Mouse (Mus musculus): ENCODE results near the gene Pecam1.
A peak's percentile ranks its signal among the peaks of the same experiment; 100 is the strongest.
"Not testable (repeated sequence)": the region's sequence is repeated elsewhere in the genome, so short reads cannot be mapped to it uniquely, and the experiment has no call there.

The Pecam1 gene

DNA sequence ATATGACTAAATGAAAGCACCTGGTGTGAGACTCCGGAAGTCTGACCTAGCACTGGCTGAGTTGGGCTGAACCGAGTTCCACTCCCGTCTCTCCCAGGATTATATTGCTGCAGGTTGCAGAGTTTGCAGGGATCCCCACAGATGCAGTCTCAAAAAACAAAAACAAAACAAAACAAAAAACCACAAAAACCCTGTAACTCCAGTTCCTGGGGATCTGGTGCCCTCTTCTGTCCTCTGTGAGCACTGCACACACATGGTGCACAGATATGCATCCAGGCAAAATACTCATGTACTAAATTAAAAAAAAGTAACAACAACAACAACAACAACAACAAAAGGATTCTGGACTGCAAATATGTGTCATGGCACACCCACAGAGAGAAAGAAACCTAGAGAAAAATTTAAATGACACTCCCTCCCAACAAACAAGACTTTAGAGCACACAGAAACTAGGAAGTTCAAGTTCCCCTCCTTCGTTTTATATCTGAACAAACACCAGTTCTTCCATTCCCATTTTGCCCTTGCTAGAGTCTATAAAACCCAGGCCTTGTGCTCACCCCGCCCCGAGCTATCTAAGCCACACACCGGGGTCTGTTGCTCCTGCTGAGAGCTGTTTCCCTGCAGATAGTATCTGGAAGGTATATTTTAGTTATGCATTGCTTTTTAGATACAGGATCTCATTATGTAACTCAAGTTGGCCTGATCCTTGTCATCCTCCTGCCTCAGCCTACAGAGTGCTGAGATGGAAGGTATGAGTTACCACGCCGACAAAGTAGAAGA lies 20.0 kb upstream of the Pecam1 start:
- DNase-seq (ENCODE audit: low spot score) = peak; percentile 48

DNA sequence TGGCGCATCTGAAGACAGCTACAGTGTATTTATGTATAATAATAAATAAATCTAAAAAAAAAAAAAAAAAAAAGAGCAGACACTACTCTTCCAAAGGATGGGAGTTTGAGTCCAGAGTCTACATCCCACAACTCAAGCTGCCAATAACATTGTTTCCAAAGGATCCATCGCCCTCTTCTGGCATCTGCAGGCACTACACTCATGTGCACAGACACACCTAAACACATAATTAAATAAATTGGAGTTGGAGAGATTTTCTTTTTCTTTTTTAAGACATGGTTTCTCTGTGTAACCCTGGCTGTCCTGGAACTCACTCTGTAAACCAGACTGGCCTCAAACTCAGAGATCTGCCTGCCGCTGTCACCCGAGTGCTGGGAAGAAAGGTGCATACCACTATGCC lies 17.1 kb upstream of the Pecam1 start:
- DNase-seq (ENCODE audit: low spot score) = no peak

DNA sequence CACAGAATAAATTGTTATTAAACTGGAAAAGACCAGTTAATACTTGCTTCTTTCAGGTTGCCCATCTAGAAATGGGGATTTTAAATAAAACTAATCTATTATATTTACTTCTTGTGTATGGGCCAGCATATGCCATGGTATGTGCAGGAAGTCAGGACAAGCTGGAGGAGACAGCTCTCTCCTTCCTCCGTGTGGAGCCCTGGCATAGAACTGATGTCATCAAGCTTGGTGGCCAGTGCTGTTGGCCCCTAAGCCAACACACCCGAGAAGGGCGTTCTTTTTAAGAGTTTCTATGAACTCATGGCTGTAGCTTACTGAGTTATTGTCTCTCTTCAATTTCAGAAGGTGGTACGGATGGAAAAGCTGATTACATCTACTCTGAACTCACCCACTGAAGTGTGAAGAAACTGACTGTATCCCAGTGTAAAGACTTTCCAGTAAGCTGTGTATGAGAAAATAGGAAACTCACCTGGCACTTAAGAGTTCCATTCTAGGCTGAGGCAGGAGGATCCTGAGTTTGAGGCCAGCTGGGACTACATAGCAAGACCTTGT lies 16.3 kb upstream of the Pecam1 start:
- DNase-seq (ENCODE audit: low spot score) = no peak

DNA sequence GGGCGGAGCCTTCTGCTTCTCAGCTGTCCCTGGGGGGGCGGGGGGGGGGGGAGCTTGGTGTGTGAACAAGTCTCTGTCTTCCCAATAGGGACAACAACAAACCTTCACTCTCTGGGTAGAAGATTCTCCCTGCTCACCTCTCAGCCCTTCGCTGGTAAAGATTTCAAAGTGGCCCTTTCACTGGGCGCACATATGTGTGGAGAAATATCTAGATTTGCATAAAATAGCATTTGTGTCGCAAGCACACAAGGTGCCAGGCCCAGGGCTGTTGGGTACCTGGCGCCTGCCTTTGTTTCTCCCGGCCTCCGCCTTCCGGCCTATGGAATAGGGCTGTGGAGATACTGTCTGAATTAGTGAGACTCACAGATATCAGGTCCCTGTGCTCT lies 12.4 kb upstream of the Pecam1 start:
- no peak for DNase-seq (ENCODE audit: low spot score)

DNA sequence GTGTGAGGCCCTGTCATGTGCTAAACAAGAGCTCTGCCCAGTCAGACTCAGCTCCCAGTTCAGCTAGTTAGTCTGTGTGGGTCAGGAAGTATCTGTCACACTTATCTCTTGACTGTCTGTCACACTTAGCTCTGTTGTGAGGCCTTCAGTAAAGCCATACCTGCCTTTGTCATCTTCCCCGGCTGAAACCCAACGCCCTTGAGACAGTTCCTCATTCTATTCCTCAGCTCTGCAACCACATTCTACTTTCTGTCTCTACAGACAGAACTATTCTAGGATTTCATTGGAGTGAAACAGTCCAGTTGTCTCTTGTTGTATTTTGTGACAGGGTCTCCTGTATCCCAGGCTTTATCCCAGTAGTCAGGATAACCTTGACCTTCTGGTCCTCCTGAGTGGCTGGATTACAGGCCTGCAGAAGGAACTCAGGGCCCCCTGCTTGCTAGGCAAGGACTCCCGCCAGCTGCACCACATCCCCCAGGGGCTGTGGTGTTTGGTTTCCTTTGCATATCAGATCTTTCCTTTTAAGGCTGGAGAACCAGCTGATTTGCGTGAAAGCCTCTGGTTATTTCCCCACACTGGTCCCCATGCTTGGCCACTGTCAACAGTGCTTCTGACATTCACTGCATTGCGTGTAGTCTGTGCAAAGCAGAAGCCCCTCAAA lies 11.8 kb upstream of the Pecam1 start:
- peak; percentile 55 for DNase-seq (ENCODE audit: low spot score)

DNA sequence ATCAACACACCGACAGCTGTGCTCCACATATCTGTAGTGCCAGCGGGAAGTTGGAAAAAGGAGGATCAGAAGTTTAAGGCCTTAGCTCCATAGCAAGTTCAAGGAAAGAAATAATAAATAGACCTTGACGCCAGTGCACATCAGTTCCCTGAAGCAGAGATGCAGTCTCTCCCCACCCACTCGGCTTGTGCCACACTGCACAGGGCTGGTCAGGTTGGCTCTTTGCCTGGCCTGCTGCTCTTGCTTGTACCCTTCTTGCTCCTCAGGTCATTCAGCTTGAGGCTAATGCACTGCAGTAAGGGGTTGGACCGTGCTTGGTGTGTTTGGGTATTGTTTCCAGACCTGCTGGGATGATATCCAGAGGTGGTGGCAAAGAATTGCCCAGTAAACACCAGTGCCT lies 10.1 kb upstream of the Pecam1 start:
- DNase-seq (ENCODE audit: low spot score) = no peak

DNA sequence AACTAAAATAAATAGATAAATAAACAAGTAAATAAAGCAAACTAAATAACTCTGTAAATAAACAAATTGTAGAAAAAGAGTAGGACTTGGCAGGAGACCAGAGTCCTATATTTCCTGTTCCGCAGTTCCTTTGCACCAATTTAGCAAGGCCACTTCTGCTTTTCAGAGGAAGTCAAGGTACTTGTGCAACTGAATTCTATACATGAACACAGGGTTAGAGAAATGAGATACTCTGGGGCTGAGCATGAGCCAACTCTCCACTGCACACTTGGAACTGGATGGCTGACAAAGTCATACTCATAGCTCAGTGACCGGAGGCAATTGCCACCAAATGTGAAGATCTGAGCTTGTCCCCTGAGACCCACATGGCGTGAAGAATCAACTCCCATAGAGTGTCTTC lies 8.6 kb upstream of the Pecam1 start:
- DNase-seq (ENCODE audit: low spot score) = no peak

DNA sequence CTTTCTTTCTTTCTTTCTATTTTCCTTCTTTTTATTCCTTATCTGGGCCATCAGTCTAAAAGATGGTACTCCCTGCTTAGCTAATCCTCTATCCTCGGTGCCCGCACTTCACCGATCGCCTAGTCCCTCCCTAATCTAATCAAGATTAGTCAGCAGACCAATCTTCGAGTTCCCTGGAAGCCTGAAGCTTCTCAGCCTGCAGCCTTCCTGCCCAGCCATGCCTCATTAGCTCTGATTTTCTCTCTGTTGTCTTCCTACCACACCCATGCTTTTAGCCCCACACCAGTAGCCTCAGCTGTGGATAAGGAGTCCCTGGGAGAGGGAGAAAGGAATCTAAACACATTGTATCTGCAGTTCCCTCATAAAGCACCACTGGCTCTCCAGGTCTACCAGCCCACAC lies 5.2 kb upstream of the Pecam1 start:
- no peak for DNase-seq (ENCODE audit: low spot score)

DNA sequence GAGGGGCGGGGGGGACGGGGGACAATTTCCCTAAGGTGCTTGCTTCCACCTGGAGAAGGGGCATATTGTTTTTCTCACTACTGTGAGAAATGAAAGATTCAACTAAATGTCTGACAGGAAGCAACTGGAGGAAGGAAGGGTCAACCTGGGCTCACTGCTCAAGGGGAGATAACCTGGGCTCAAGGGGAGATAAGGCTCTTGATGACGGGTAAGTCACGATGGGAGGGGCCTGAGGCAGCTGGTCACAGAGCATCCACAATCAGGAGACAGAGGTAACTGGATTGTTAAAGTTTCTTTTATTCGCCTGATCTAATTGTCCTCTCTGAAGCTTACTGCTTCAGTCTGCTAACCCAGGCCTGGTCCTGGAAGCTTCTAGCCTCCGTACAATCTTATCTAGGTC lies 2.9 kb upstream of the Pecam1 start:
- DNase-seq (ENCODE audit: low spot score) = no peak

DNA sequence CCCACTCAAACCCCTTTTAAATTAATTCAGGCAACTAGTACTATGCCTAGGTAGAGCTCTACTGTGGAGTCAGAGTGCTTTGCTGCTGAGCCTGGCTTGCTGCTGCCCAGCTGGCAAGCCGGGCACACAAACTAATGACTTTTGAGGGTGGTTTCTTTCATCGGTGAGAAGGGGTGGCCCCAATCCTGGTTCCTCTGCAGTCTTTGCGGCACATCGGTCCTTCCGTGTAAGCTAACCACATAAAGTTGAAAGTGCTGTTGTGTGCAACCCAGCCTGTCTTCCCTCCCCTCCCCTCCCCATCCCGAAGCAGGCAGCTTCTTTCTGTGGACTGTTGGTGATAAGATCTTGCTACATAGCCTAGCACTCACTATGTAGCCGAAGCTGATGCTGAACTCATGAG lies 1.7 kb upstream of the Pecam1 start:
- no peak for DNase-seq (ENCODE audit: low spot score)

DNA sequence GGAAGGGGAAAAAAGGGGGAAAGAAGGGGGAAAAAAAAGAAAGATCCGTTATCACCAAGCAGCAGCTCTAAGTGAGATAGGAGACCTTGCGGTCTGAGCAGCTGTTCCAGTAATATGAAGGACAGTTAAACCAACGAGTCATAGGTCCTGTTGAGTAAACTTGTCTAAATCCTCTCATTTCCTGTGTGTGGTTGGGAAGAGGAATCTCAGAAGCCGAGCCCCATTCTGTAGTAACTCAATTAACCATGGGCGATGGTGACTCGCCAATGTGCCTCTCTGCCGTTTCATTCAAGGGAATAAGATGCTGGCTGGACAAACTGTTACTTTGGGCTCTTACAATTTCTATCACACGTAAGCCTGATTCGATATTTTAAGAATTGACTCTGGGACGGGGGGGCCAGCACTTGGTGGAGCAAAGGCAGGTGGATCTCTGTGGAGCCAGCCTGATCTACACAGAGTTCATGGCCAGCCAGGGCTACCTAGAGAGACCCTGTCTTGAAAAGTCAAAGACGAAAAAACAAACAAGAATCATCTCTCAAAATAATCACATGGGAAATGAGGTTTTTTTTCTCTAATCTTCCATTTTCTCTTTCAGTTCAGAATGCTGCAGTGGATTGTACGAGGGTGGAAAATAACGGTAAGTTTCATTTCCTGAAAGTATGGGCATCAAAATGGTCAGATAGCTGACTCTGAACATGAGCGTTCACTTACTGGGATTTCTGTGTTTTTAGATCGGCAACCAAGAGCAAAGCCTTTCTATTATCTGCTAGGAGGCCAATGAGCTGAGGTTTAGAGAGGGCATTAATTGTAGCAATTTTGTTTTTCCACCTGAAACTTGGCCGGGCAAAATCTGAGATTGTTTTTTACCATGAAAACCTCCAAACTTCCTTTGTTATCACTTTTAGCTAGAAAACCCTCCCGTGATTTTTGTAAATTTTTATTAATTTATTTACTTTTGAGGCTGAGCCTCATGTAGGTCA lies 901 bp upstream of the Pecam1 start, which contains the start of gene Milr1:
Gene Milr1, plus strand, starts transcription at position 188 of the 980 bp plus-strand sequence.
- no peak for DNase-seq (ENCODE audit: low spot score)

DNA sequence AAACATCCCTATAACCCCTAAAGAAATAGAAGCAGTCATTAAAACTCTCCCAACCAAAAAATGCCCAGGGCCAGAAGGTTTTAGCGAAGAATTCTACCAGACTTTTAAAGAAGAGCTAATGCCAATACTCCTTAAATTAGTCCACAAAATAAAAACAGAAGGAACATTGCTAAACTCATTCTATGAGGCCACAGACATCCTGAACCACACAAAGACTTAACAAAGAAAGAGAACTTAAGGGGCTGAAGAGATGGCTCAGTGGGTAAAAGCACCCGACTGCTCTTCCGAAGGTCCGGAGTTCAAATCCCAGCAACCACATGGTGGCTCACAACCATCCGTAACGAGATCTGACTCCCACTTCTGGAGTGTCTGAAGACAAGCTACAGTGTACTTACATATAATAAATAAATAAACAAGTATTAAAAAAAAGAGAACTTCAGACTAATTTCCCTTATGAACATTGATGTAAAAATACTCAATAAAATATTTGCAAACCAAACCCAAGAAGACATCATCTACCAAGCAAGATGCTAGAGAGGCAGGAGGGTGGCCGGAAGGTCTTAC lies 789 bp downstream of the Pecam1 start:
- DNase-seq (ENCODE audit: low spot score) = not testable (repeated sequence)

DNA sequence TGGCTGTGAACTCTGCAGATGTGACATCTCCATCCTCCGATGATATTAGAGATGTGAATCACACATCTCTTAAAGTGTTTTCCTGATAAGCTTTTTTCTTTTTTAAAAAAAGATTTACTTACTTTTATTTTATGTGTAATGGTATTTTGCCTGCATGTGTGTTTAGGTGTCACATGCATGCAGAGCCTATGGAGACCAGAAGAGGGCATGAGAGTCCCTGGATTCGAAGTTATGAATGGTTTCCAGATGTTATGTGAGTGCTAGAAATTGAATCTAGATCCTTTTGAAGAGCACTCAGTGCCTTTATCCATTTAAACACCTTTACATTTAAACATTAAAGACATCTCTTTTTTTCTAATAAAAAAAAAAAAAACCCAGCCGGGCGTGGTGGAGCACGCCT lies 5.5 kb downstream of the Pecam1 start:
- DNase-seq (ENCODE audit: low spot score) = no peak

DNA sequence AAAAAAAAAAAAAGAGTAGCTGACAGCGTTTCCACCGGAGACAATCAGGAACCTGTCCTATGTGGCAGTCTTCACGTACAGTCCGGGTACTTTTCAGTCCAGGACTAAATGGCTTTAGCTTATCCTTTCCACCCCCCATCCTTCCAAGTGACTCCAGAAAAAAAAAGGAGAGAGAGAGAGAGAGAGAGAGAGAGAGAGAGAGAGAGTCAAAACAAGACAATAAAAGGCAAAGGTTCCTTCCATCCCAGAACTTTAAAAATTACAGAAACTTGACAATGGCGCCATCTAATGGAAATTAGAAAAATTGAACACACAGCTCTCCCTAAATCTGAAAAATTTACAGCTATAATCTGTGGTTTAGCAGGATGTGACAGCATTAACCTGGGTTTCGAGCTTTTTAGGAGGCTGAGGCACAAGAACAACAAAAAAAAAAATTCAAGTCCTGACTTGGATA lies 8.0 kb downstream of the Pecam1 start:
- DNase-seq (ENCODE audit: low spot score) = no peak

DNA sequence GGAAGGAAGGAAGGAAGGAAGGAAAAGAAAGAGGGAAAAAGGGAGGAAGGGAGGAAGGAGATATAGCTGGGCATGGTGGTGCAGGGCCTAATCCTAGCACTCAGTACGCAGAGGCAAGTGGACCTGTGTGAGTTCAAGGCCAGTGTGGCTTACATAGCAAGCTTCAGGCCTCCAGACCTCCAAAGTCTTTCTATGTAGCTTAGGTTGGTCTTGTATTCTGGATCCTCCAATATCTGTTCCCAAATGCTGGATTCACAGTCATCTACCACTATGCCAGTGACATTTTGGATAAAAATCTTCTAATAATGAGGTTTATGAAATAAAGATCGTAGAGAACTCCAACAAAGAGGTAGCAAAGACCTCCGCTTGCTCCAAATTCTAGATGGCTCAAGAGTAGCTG lies 8.6 kb downstream of the Pecam1 start:
- no peak for DNase-seq (ENCODE audit: low spot score)

DNA sequence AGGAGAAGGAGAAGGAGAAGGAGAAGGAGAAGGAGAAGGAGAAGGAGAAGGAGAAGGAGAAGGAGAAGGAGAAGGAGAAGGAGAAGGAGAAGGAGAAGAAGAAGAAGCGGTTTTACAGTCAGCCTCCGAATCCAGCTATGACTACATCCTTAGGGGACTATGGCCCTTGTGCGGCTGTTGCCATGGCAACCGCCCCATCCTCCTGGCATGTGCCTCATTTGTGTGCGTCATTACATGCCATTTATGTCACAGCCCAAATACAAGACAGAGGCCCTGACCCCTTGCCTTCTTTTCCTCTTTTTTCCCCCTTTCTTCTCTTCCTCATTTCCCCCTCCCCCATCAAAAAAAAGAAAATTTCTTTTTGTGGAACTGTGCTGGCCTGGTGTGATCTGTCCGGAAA lies 9.2 kb downstream of the Pecam1 start:
- no peak for DNase-seq (ENCODE audit: low spot score)

DNA sequence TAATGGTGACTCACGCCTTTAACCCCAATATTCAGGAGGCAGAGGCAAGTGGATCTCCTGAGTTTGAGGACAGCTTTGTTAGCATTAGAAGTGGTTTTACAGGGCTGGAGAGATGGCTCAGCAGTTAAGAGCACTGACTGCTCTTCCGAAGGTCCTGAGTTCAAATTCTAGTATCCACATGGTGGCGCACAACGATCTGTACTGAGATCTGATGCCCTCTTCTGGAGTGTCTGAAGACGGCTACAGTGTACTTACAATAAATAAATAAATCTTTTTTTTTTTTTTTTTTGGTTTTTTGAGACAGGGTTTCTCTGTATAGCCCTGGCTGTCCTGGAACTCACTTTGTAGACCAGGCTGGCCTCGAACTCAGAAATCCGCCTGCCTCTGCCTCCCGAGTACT lies 9.7 kb downstream of the Pecam1 start:
- not testable (repeated sequence) for DNase-seq (ENCODE audit: low spot score)

DNA sequence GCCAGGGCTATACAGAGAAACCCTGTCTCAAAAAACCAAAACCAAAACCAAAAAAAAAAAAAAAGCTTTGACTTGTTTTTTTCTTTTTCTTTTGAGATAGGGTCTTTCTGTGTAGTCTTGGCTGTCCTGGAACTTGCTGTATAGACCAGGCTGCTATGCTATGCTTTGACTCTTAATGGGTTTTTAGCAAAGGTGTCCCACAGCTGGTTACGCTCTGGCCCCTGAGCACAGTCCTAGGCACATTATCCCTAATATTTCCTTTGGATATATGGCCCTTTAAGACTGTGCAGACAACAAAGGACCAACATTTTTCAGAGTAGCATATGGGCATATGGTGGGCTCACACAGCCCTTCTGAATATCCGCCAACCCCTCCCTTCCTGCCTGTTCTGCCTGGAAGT lies 11.3 kb downstream of the Pecam1 start:
- no peak for DNase-seq (ENCODE audit: low spot score)

DNA sequence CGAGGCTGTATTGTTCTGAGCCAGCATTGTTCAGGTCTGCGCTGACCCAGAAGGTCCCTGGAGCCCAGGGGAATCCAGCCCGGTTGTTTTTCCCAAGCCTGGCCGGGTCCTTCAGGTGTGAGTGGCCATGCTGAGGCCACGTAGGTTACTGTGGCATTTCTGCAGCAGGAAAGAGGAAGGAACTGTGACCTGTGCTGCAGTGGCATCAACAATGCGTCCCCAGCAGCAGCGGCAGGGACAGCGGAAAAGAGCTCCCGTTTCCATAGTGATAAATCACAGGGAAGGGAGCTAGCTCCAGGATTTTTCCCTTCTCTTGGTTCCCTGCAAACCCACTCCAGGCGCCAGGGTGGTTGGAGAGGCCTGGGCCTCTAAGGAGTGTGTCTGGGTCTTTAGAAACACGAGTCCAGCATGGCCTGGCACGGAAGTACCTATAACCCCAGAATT lies 13.2 kb downstream of the Pecam1 start:
- DNase-seq (ENCODE audit: low spot score) = no peak

DNA sequence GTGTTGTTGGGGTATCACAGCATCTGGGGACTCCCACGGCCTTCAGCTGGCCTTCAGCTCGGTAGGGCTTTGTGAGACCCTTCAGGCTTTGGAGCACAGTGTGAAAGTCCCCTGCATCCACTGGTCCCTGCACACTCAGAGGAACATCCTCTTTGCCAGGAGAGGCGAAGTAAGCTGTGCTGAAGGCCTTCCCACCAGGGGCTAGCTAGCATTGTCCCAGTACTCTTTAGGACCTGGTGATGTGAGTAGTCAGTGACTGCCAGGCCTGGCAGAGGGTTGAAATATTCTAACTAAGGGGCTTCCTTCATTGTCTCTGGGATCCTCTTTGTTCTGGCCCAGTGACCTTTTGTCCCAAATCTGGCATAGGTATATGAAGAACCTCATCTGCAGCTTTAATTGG lies 13.8 kb downstream of the Pecam1 start:
- DNase-seq (ENCODE audit: low spot score) = no peak

DNA sequence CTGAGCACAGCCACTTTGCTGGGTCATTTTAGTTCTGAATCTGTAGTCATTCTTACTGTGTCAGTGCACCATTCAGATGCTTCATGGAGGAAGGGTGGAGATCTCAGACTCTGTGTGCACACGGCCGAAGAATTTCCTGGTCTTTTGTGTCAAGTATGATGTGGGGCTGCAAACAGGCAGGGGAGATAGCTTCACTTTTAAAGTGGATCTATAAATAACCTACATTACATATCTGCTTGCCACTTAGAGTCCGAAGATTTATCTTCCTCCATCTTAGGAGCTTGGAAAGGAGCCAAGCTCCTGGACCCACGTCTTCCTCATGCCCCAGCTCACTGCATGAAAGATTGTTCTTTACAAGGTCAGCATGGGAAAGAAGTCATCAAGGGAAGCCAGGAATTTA lies 19.7 kb downstream of the Pecam1 start:
- DNase-seq (ENCODE audit: low spot score) = no peak

DNA sequence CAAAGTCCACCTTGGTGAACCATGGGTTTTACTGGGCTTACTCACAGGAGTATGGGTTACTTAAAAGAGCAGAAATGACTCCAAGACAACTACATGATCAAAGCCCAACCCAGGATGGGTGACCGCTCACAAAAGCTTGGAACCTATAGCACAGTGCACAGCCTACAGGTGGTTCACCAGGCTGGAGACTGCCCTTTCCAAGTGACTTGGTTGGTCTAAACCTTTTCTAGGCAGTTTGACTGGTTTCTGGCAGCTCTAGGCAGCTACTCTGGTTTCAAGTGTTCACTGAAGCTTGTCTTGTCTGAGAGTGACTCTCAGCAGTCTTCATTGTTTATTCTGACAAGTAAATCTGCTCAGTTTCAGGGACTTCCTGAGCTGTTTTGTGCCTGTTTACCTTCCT lies 20.8 kb downstream of the Pecam1 start:
- no peak for DNase-seq (ENCODE audit: low spot score)
